Mouse (Mus musculus): ENCODE measurements around the gene Auts2. TPM values are rescaled to one million over a fixed set of nuclear protein-coding genes. Genes with fewer than 3 reads are reported as not detected.

Gene Auts2
- polyA plus RNA-seq, 1 experiment, result 10.4 TPM

GRCm38 (mm10) chr5:131415902-131416545, 1127.1 kb downstream of the Auts2 start:
- Histone ChIP-seq H3K4me1 (ENCODE audit: control insufficient read depth, insufficient read depth, insufficient read length, low read length) (no peaks in the 10 kb centered on the region), H3K36me3 (ENCODE audit: control insufficient read depth, insufficient read depth, low read length) (no peaks in the 10 kb centered on the region), H3K27ac (ENCODE audit: insufficient read depth, low read depth, low read length) (no peak overlapping the region), H3K27me3 (ENCODE audit: control insufficient read depth, insufficient read depth, low read length) (no peaks in the 10 kb centered on the region), H3K4me3 (ENCODE audit: low read depth, low read length) (no peak overlapping the region)
- TF ChIP-seq POLR2A (IDR thresholded peaks at IDR 0.05; ENCODE audit: low read depth, low read length), result no peak
- TF ChIP-seq CTCF (IDR thresholded peaks at IDR 0.05; ENCODE audit: extremely low read depth, insufficient read length, insufficient replicate concordance, low read depth, low read length), result no peak
- WGBS, result 32% methylated on average over 1 of the region's 1 CpGs

DNA sequence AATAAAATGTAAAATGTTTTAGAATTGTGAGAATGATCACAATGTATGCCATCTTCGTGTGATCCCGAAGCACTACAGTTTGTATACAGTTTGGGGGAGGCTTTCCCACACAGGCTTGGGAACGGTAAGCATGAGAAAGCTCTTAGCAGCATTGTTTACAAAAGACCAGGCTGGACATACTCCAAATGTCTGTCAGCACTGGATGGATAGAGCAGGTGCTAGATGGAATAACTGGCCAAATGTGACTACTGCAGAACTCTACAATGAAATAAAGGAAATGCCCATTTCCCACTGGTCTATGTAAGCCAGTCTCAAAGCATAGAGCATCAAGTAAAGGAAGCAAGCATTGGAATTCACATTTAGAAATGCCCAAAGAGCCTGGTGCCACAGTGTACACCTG, 1144.9 kb downstream of the Auts2 start:
- H3K4me3 ChIP-seq (ENCODE audit: low read depth, low read length), result no peak overlapping the region
- no peaks in the 10 kb centered on the region for H3K27me3 ChIP-seq (ENCODE audit: control insufficient read depth, insufficient read depth, low read length)
- H3K27ac ChIP-seq (ENCODE audit: insufficient read depth, low read depth, low read length), result no peak overlapping the region
- TF ChIP-seq CTCF (IDR thresholded peaks at IDR 0.05; ENCODE audit: extremely low read depth, insufficient read length, insufficient replicate concordance, low read depth, low read length), result no peak
- no peak for TF ChIP-seq POLR2A (IDR thresholded peaks at IDR 0.05; ENCODE audit: low read depth, low read length)
- H3K4me1 ChIP-seq (ENCODE audit: control insufficient read depth, insufficient read depth, insufficient read length, low read length), result no peaks in the 10 kb centered on the region
- no peaks in the 10 kb centered on the region for H3K36me3 ChIP-seq (ENCODE audit: control insufficient read depth, insufficient read depth, low read length)
- WGBS, result 61% methylated on average over 3 of the region's 3 CpGs

GRCm38 (mm10) chr5:131395756-131396155, 1147.4 kb downstream of the Auts2 start:
- H3K27ac ChIP-seq (ENCODE audit: insufficient read depth, low read depth, low read length), result no peak overlapping the region
- no peaks in the 10 kb centered on the region for H3K27me3 ChIP-seq (ENCODE audit: control insufficient read depth, insufficient read depth, low read length)
- 83% methylated on average over 8 of the region's 8 CpGs for WGBS
- TF ChIP-seq POLR2A (IDR thresholded peaks at IDR 0.05; ENCODE audit: low read depth, low read length), result no peak
- no peak for TF ChIP-seq CTCF (IDR thresholded peaks at IDR 0.05; ENCODE audit: extremely low read depth, insufficient read length, insufficient replicate concordance, low read depth, low read length)
- no peaks in the 10 kb centered on the region for H3K4me1 ChIP-seq (ENCODE audit: control insufficient read depth, insufficient read depth, insufficient read length, low read length)
- H3K4me3 ChIP-seq (ENCODE audit: low read depth, low read length), result no peak overlapping the region
- H3K36me3 ChIP-seq (ENCODE audit: control insufficient read depth, insufficient read depth, low read length), result no peaks in the 10 kb centered on the region

Measured in small intestine, adult 2 months (tissue).